Mouse (Mus musculus): ENCODE results near the gene Ston2.

DNA sequence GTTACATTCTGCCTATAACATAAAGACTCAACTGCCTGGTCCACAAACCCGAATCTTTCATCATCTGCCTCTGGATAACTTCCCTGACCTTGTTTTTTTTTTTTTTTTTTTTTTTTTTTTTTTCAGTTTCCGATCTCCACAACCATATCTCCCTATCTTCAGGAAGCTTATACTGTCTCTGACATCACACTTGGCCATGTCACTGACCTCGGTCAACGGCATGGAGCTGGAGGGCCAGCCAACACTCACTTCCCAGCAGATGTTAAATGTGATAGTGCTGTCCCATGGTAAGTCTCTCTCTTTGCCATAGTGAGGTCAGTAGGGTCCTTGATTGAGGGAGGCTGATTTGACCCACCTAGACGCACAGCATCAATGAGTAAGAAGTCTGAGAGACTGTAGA lies 11.8 kb downstream of the Ston2 start:
- TF ChIP-seq CTCF (IDR thresholded peaks at IDR 0.05) (no peak), EP300 (IDR thresholded peaks at IDR 0.05; ENCODE audit: insufficient read depth, low read depth, low read length) (no peak)

All from heart, adult 2 months (tissue).